Mouse (Mus musculus) embryonic fibroblast, embryonic 13.5 days (primary cell): ENCODE measurements around the gene Hmcn1. TPM values are rescaled to one million over a fixed set of nuclear protein-coding genes. Genes with fewer than 3 reads are reported as not detected.

ENCODE experiments used
- H3K27ac ChIP-seq: 2 replicates; pipeline ENCODE4 v1.5.1; 2012; ENCODE audit warnings: low read length, control low read depth, inconsistent platforms; ENCODE audit not compliant: insufficient read depth
- H3K4me1 ChIP-seq: 2 replicates; pipeline ENCODE4 v1.6.1; 2011; ENCODE audit warnings: low read length; ENCODE audit not compliant: control insufficient read depth, insufficient read depth
- H3K4me3 ChIP-seq: 2 replicates; pipeline ENCODE4 v1.5.1; 2011; ENCODE audit warnings: mild to moderate bottlenecking, control low read depth, low read length; ENCODE audit not compliant: insufficient read depth
- CTCF ChIP-seq: IDR thresholded peaks from 2 replicates; pipeline ENCODE4 v1.5.1; 2011; ENCODE audit warnings: mild to moderate bottlenecking, control low read depth, low read length, moderate library complexity, borderline replicate concordance; ENCODE audit not compliant: insufficient read depth
- POLR2A ChIP-seq: IDR thresholded peaks from 2 replicates; pipeline ENCODE4 v1.6.1; 2011; ENCODE audit warnings: low read depth, mild to moderate bottlenecking, control low read depth, low read length, moderate library complexity
- polyA plus RNA-seq: library from polyadenylated mRNA; stranded (reverse); fragments of >200 nt; gene quantifications from 2 replicates; pipeline ENCODE4 v1.2.4, GENCODE M21; 2011; ENCODE audit warnings: low read depth; ENCODE audit not compliant: missing spikeins, insufficient read length

Gene Hmcn1
- polyA plus RNA-seq, 1 experiment, result 24.8 TPM

GRCm38 (mm10) chr1:150833448-150833847 is 159.8 kb downstream of the Hmcn1 start:
- no peak overlapping the region for H3K4me3 ChIP-seq
- TF ChIP-seq CTCF, result no peak
- TF ChIP-seq POLR2A, result no peak
- H3K27ac ChIP-seq, result no peak overlapping the region
- 0 out of 2 replicates have a peak, but pooled peaks cover 2% of the 10 kb centered on the region for H3K4me1 ChIP-seq

GRCm38 (mm10) chr1:150829851-150830250 is 163.4 kb downstream of the Hmcn1 start:
- H3K4me3 ChIP-seq, result no peak overlapping the region
- no peak for TF ChIP-seq POLR2A
- TF ChIP-seq CTCF, result no peak

GRCm38 (mm10) chr1:150827169-150827568 is 166.1 kb downstream of the Hmcn1 start:
- H3K4me1 ChIP-seq, result peaks cover 9% of the 10 kb centered on the region
- no peak overlapping the region for H3K4me3 ChIP-seq
- peak overlapping the region; percentile 63; the same call in 1 of the 2 replicates for H3K27ac ChIP-seq
- TF ChIP-seq POLR2A (no peak), CTCF (no peak)

More at GRCm38 (mm10) chr1:150829851-150830250, 163.4 kb downstream of the Hmcn1 start:
- peaks cover 9% of the 10 kb centered on the region for H3K4me1 ChIP-seq
- no peak overlapping the region for H3K27ac ChIP-seq

- no peak for TF ChIP-seq CTCF
- no peak for TF ChIP-seq POLR2A
- Histone ChIP-seq H3K4me3 (no peak overlapping the region), H3K4me1 (peaks cover 7% of the 10 kb centered on the region), H3K27ac (no peak overlapping the region)
These were observed 168.8 kb downstream of the Hmcn1 start for GRCm38 (mm10) chr1:150824334-150825005.

GRCm38 (mm10) chr1:150816035-150816807 is 177.0 kb downstream of the Hmcn1 start:
- Histone ChIP-seq H3K4me3 (no peak overlapping the region), H3K27ac (no peak overlapping the region), H3K4me1 (no peaks in the 10 kb centered on the region)
- TF ChIP-seq POLR2A (no peak), CTCF (no peak)

- Histone ChIP-seq H3K4me3 (no peak overlapping the region), H3K27ac (no peak overlapping the region), H3K4me1 (no peaks in the 10 kb centered on the region)
- TF ChIP-seq CTCF (no peak), POLR2A (no peak)
These were observed 178.3 kb downstream of the Hmcn1 start for GRCm38 (mm10) chr1:150814917-150815316.

GRCm38 (mm10) chr1:150813381-150813780 is 179.9 kb downstream of the Hmcn1 start:
- TF ChIP-seq CTCF, result no peak
- TF ChIP-seq POLR2A, result no peak
- H3K4me1 ChIP-seq, result no peaks in the 10 kb centered on the region
- no peak overlapping the region for H3K27ac ChIP-seq
- no peak overlapping the region for H3K4me3 ChIP-seq

DNA sequence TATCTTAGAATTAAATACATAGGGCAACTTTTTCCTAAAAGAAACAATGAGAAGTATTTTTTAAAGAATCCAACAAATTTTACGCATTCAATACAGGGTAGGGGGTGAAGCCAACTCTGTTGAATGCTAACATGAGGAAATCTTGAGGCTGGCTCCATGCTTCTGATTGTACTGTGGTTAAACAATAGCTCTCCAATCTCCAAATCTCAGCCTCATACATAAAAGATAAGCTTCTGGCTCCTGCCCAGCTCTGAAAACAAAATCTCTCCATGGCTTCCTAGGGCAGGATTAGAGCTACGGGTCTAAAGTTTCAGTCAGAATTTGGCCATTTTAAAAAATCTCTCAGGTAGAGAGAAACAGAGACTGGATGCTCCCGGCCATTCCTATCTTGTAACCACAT is 186.4 kb downstream of the Hmcn1 start:
- Histone ChIP-seq H3K27ac (no peak overlapping the region), H3K4me3 (no peak overlapping the region), H3K4me1 (0 out of 2 replicates have a peak, but pooled peaks cover 2% of the 10 kb centered on the region)
- TF ChIP-seq POLR2A, result no peak
- no peak for TF ChIP-seq CTCF

- Histone ChIP-seq H3K27ac (no peak overlapping the region), H3K4me1 (peaks cover 6% of the 10 kb centered on the region; the same call in 1 of the 2 replicates), H3K4me3 (no peak overlapping the region)
- TF ChIP-seq CTCF (no peak), POLR2A (no peak)
These were observed 187.8 kb downstream of the Hmcn1 start for GRCm38 (mm10) chr1:150805466-150805865.

GRCm38 (mm10) chr1:150804235-150805099 is 188.8 kb downstream of the Hmcn1 start:
- TF ChIP-seq CTCF, result no peak
- no peak for TF ChIP-seq POLR2A
- H3K4me1 ChIP-seq, result peaks cover 8% of the 10 kb centered on the region; the same call in 1 of the 2 replicates
- 0 out of 2 replicates have a peak overlapping the region, but pooled peaks have one; percentile 20 for H3K27ac ChIP-seq
- no peak overlapping the region for H3K4me3 ChIP-seq
